Mouse (Mus musculus) left cerebral cortex, adult 2 months (tissue): ENCODE results near the gene Atrnl1. TPM values are rescaled to one million over a fixed set of nuclear protein-coding genes. Genes with fewer than 3 reads are reported as not detected.

Source experiments
- DNase-seq, 2 experiments: peaks; one replicate each; pipeline ENCODE4 v3.0.0; 2021 to 2022; ENCODE audit warnings: low spot score in 2 of 2, mixed read lengths in 1 of 2; ENCODE audit errors: extremely low spot score in 1 of 2
- H3K27ac ChIP-seq: fragments of 200-600 bp; 2 replicates; pipeline ENCODE4 v1.8.1; 2022
- H3K4me3 ChIP-seq: fragments of 200-600 bp; 2 replicates; pipeline ENCODE4 v1.8.1; 2022
- CTCF ChIP-seq: fragments of 200-600 bp; IDR thresholded peaks from 2 replicates; pipeline ENCODE4 v1.8.1; 2022; ENCODE audit warnings: antibody characterized with exemption, mild to moderate bottlenecking, moderate library complexity
- intact Hi-C: fragments of 180-260 bp; cut with DNase I; formaldehyde crosslinking; loops from one replicate; pipeline ENCODE4 v1.15.1; 2025
- total RNA-seq, 2 experiments: library from RNA; stranded (reverse); gene quantifications; 2 replicates each; pipeline ENCODE4 v1.2.3; 2021

The Atrnl1 gene
- total RNA-seq, 2 experiments from 2014 or later: 104 to 106 TPM

DNA sequence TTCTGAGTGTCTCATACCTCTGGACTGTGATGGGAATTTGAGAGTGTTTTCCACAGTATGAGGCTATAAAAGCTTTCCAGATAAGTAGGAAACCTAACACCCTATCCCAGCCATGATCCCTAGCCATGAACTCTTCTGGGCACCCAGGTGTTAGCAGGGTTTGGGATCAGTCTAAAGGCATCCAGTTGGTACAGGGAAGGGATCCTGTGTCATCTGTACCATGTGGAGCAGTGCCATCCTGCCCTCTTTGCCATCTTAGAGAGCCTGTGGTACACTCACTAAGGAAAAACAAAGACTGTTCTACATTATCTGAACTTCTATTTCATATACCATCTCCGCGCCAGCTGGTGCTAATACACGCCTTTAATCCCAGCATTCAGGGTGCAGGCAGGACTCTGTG, 499.7 kb downstream of the Atrnl1 start:
- Histone ChIP-seq H3K4me3 (no peak overlapping the region), H3K27ac (no peak overlapping the region)
- TF ChIP-seq CTCF: no peak
- intact Hi-C loops: no loop called here
- DNase-seq: no peak

DNA sequence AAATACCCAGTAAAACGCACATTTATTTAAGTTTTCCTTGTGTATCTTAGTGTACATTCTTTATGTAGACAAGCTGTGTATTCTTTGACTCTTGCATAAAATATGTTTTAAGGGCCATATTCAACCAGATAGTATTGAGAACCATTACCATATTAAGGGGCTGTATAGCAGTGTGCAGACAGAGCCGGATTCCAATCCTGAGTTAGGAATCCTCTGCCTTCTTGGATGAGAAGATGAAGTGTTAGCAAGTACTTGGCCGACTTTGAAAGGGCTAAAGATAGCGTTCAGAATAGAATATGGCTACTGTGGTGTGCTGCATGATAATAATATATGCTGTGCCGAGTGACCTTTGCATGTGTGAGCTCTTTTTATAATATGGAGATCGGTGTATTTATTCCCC, 500.5 kb downstream of the Atrnl1 start:
- DNase-seq: no peak
- H3K27ac ChIP-seq: no peak overlapping the region
- no peak for TF ChIP-seq CTCF
- intact Hi-C loops: no loop called here
- no peak overlapping the region for H3K4me3 ChIP-seq

DNA sequence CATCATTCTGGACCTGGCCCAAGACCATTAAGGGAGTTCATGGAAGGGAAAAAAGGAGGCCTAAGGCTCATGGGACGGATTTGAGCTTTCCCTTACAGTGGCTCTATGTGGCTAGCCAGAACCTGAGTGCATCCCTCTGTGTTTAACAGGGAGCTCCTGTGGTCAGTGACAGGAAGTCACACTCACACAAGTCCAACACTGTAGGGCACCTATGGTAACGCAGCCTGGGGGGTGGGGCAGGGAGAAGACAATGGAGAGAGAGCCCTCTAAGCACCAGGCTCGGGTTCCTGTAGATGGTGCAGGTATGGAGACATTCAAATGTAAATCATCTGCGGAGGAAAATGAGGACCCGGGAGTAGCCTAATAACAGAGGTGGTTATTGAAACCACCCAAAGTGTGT, 501.3 kb downstream of the Atrnl1 start:
- TF ChIP-seq CTCF: no peak
- DNase-seq: no peak
- Histone ChIP-seq H3K27ac (no peak overlapping the region), H3K4me3 (no peak overlapping the region)
- intact Hi-C loops: no loop called here

DNA sequence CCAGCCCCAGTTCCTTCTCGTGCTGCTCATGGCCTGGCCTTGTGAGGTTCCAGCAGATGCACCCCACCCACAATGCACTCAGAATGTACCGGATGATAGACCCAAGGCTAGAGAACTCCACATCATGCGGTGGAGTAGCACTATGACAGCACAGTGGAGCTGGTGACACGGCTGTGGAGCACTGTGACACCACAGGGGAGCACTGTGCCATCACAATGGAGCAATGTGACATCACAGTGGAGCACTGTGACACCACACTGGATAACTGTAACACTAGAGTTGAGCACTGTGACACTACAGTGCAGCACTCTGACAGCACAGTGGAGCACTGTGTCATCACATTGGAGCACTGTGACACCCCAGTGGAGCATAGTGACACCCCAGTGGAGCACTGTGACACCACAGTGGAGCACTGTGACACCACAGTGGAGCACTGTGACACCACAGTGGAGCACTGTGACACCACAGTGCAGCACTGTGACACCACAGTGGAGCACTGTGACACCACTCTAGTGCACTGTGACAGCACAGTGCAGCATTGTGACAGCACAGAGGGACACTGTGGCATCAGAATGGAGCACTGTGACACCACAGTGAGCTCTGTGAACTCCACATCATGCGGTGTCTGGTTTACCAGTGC, 502.4 kb downstream of the Atrnl1 start:
- intact Hi-C loops: no loop called here
- DNase-seq: no peak

DNA sequence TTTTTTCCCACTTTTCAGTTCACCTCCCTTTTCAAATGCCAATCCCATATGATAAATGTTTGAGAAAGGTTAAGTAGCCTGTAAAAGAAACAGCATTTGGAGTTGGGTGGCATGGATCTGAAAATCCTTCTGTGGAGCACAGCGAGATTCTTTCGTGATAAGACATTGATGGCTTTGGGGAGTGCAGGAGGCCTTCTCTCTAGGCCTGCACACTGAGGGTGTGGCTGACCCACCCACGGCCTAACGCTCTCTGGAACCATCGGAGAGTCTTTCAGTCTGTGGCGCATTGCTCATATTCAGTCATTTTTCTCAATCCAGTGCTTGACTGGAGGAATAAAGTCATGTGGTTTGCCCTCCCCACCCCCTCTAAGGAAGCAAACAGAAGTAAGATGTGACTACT, 506.8 kb downstream of the Atrnl1 start:
- TF ChIP-seq CTCF: no peak
- no peak for DNase-seq
- intact Hi-C loops: no loop called here
- Histone ChIP-seq H3K4me3 (no peak overlapping the region), H3K27ac (no peak overlapping the region)

More for the DNA sequence above, 502.4 kb downstream of the Atrnl1 start:
- TF ChIP-seq CTCF: no peak
- Histone ChIP-seq H3K27ac (no peak overlapping the region), H3K4me3 (no peak overlapping the region)

DNA sequence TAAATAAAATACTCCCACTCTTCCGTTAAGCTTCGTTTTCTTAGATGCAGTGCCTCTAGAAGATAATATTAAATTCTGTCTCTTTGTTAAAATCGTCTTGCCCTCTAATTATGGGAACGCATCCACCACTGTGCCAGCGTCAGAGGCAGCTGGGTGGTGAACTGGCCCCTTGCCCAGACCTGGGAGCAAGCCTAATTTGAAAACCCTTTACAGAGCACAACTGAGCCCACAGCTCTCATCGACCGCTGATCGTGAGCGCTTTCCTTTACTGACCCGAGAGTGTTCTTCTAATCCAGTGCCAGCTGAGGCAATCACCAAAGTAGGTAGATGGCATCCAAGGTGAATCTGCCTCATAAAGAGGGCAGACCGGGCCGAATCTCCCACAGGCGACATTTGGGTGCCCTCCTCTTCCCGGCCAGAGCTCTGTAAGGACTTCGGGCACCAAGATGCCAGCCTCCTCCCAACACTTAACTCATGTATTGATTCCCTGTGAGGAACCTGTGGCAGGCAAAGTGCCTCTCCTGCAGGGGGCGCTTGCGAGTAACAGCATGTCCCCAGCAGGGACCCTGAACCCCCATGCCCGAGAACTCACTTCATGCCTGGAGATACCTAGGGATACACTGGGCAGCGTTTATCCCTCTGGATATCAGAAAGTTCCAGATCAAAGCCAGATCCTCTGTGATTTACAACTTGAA, 507.5 kb downstream of the Atrnl1 start:
- Histone ChIP-seq H3K4me3 (no peak overlapping the region), H3K27ac (no peak overlapping the region; the same call in 1 of the 2 replicates)
- peak; percentile 53 for TF ChIP-seq CTCF
- DNase-seq: peak; percentile 53 to 65
- intact Hi-C loops: no loop called here

DNA sequence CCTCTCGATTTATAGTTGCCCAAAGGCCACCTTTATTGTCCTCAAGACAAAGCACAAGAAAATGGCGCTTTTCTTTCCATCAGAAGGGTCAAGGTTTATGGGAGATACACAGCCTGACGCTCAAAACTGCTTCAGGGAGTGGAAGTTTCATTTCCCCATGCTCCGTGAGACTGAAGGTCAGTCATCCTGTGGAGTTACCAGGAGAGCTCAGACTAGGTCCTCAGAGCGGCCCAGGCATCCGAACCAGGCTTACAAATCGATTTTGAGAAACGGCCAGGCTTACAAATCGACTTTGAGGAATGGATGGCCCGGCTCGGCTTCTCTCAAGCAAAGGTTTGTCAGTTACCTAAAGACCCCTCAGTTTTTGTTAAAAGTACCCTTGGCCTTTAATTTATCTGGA, 508.0 kb downstream of the Atrnl1 start:
- no peak for DNase-seq
- Histone ChIP-seq H3K27ac (no peak overlapping the region), H3K4me3 (no peak overlapping the region)
- TF ChIP-seq CTCF: no peak
- intact Hi-C loops: no loop called here

DNA sequence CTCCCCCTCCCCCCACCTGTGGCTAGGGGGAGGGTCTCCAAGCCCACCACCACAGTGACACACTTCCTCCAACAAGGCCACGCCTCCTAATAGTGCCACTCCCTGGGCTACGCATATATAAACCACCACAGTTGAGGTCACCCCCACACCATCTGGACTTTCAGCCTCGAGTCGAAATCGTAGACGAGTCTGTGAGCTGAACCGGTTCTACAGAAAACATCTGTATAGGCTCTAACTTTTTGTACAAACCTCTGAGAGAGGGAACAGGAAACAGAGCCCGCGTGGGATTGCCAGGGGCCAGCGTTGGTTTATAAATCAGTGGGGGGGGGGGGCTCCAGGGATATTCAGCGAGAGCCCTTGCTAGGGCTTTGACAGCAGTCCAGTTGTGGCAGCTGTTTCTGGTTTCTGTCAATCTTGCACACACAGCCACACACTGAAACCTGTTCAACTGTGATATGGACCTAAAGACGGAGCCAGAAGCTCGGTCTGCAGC, 508.9 kb downstream of the Atrnl1 start:
- no peak for DNase-seq
- H3K4me3 ChIP-seq: no peak overlapping the region
- H3K27ac ChIP-seq: no peak overlapping the region
- intact Hi-C loops: no loop called here
- TF ChIP-seq CTCF: no peak

DNA sequence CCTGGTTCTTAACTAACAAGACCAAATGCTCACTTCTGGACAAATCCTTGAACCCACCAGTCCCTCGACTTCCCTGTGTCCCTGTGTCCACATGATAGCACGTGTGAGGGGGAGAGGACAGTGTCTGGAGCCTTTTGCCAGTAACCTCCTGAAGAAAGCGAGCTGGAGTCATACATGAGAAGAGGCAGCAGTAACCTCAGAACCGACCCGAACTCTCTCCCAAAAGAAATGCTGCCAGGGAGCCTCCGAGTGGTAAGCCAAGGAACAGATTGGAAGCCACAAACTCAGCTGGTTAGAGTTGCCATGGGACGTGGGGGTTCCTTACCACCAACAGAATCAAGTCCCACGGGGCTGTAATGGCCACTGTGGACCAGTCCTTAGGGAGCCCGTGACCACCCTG, 509.8 kb downstream of the Atrnl1 start:
- DNase-seq: no peak
- intact Hi-C loops: no loop called here
- no peak for TF ChIP-seq CTCF
- no peak overlapping the region for H3K4me3 ChIP-seq
- H3K27ac ChIP-seq: no peak overlapping the region

DNA sequence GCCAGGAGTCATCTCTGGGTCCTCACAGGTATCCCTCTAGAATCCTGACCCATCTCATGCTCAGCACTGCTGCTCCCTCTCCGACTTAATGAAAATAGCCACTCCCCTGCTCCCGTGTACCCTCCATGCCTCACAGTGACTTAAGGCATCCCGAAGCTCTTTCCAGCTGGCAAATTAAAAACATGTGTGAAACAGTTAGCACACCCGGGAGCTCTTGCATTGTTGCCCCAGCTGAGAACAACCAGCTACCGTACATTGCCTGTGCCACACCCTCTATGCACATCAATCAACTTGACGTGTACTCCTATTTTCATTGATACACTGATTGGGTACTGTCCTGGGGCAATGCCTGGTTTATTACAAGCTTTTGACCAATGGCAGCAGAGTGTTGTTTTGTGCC, 510.8 kb downstream of the Atrnl1 start:
- no peak for DNase-seq
- Histone ChIP-seq H3K27ac (no peak overlapping the region), H3K4me3 (no peak overlapping the region)
- TF ChIP-seq CTCF: no peak
- intact Hi-C loops: no loop called here

DNA sequence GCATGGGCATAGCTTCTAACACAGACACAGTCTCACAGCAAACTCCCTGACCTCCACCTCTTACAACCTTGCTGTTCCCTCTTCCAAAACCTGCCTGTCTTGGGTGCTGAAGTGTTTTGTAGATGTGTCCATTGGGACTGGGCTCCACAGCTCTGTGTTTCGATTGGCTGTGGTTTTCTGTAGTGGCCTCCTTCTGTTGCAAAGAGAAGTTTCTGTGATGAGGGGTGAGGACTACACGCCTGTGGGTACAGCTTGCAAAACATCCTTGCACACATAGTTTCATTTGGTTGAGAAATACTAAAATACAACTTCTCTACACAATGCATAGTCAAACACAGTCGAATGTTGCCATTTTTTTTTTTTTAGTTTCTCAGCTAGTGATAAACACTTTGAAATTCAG, 512.8 kb downstream of the Atrnl1 start:
- TF ChIP-seq CTCF: no peak
- Histone ChIP-seq H3K4me3 (no peak overlapping the region), H3K27ac (no peak overlapping the region)
- intact Hi-C loops: no loop called here
- no peak for DNase-seq

DNA sequence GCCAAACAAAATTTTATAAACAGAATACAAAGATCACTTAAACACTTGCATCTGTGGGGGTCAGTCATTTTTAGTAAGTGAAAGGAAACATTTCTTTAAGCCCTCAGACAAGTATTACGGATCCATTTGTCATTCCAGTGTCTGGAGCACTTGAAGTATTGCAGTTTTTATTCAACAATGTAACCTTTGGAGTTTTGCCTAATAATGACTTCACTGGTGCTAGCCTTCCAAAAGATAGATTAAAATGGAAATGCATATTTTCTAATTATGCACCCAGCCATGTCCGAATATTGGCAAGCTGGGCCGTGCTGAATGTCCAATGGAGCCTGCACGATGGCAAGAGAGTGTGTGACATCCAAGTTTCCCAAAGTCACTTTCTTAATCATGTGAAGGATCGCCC, 513.7 kb downstream of the Atrnl1 start:
- intact Hi-C loops: no loop called here
- H3K27ac ChIP-seq: no peak overlapping the region
- DNase-seq: no peak
- no peak overlapping the region for H3K4me3 ChIP-seq
- TF ChIP-seq CTCF: no peak

DNA sequence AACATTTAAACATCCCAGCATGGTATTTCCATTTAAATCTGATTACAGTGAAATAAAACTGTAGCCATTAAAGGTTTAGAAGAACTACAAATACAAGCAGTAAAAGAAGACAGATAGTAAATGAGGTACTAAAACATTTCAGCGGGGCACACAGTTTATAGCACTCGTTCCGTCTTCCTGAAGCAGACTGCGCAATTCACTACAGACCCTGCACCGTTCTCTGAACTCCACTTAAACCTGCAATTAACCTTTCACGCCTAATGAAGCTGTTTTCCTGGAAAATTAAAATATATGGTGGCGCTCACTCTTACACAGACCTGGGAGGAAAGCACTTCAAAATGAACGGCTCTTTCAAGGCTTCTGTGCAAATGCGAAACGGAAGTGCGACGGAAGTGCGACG, 514.2 kb downstream of the Atrnl1 start:
- intact Hi-C loops: no loop called here
- TF ChIP-seq CTCF: no peak
- Histone ChIP-seq H3K4me3 (no peak overlapping the region), H3K27ac (no peak overlapping the region)
- DNase-seq: no peak
